Mouse (Mus musculus): ENCODE results near the gene Mb21d2. TPM values are rescaled to one million over a fixed set of nuclear protein-coding genes. Genes with fewer than 3 reads are reported as not detected.
A peak's percentile ranks its signal among the peaks of the same experiment; 100 is the strongest.

The Mb21d2 gene
- polyA plus RNA-seq, 1 experiment from 2014 or later: 5.6 TPM

- no peaks in the 10 kb centered on the region for H3K9me3 ChIP-seq (ENCODE audit: low read length)
- no peak overlapping the region for H3K4me2 ChIP-seq (replicated peaks; ENCODE audit: low read depth, low read length)
- 52% methylated on average over 9 of the region's 9 CpGs for WGBS
- H3K4me3 ChIP-seq (ENCODE audit: low read length): no peak overlapping the region
- no peak overlapping the region for H3K9ac ChIP-seq (replicated peaks; ENCODE audit: low read length)
- no peaks in the 10 kb centered on the region for H3K27me3 ChIP-seq (ENCODE audit: insufficient read depth, low read length)
- H3K4me1 ChIP-seq (ENCODE audit: insufficient read depth, low read length): peaks cover 14% of the 10 kb centered on the region; the same call in 1 of the 2 replicates
- no peak overlapping the region for H3K27ac ChIP-seq (ENCODE audit: low read length)
- H3K36me3 ChIP-seq (ENCODE audit: insufficient read depth, low read length): no peaks in the 10 kb centered on the region
- ATAC-seq (ENCODE audit: low FRiP score, low TSS enrichment): no peak
Observed at GRCm38 (mm10) chr16:28868864-28869263, 60.6 kb downstream of the Mb21d2 start.

- Histone ChIP-seq H3K27me3 (ENCODE audit: insufficient read depth, low read length) (no peaks in the 10 kb centered on the region), H3K9me3 (ENCODE audit: low read length) (no peaks in the 10 kb centered on the region), H3K4me1 (ENCODE audit: insufficient read depth, low read length) (peaks cover 26% of the 10 kb centered on the region), H3K27ac (ENCODE audit: low read length) (no peak overlapping the region), H3K4me2 (replicated peaks; ENCODE audit: low read depth, low read length) (no peak overlapping the region), H3K4me3 (ENCODE audit: low read length) (no peak overlapping the region), H3K9ac (replicated peaks; ENCODE audit: low read length) (no peak overlapping the region), H3K36me3 (ENCODE audit: insufficient read depth, low read length) (no peaks in the 10 kb centered on the region)
- WGBS: 75% methylated on average over 8 of the region's 8 CpGs
- ATAC-seq (ENCODE audit: low FRiP score, low TSS enrichment): no peak
Observed at GRCm38 (mm10) chr16:28866584-28867295, 62.7 kb downstream of the Mb21d2 start.

- 51% methylated on average over 6 of the region's 6 CpGs for WGBS
- H3K9me3 ChIP-seq (ENCODE audit: low read length): no peaks in the 10 kb centered on the region
Observed at GRCm38 (mm10) chr16:28863616-28864015, 65.9 kb downstream of the Mb21d2 start.

GRCm38 (mm10) chr16:28862093-28862492 lies 67.4 kb downstream of the Mb21d2 start:
- no peak overlapping the region for H3K9ac ChIP-seq (replicated peaks; ENCODE audit: low read length)
- no peaks in the 10 kb centered on the region for H3K27me3 ChIP-seq (ENCODE audit: insufficient read depth, low read length)
- peak overlapping the region; percentile 34 for H3K4me2 ChIP-seq (replicated peaks; ENCODE audit: low read depth, low read length)
- WGBS: 10% methylated on average over 7 of the region's 7 CpGs
- H3K9me3 ChIP-seq (ENCODE audit: low read length): no peaks in the 10 kb centered on the region
- no peaks in the 10 kb centered on the region for H3K36me3 ChIP-seq (ENCODE audit: insufficient read depth, low read length)
- ATAC-seq (ENCODE audit: low FRiP score, low TSS enrichment): peak; percentile 63; the same call in 1 of the 2 replicates
- no peak overlapping the region for H3K27ac ChIP-seq (ENCODE audit: low read length)
- no peak overlapping the region for H3K4me3 ChIP-seq (ENCODE audit: low read length)
- H3K4me1 ChIP-seq (ENCODE audit: insufficient read depth, low read length): peaks cover 27% of the 10 kb centered on the region

More at GRCm38 (mm10) chr16:28863616-28864015, 65.9 kb downstream of the Mb21d2 start:
- no peaks in the 10 kb centered on the region for H3K36me3 ChIP-seq (ENCODE audit: insufficient read depth, low read length)
- no peak overlapping the region for H3K27ac ChIP-seq (ENCODE audit: low read length)
- H3K9ac ChIP-seq (replicated peaks; ENCODE audit: low read length): no peak overlapping the region
- H3K27me3 ChIP-seq (ENCODE audit: insufficient read depth, low read length): no peaks in the 10 kb centered on the region
- ATAC-seq (ENCODE audit: low FRiP score, low TSS enrichment): no peak
- H3K4me2 ChIP-seq (replicated peaks; ENCODE audit: low read depth, low read length): no peak overlapping the region
- H3K4me1 ChIP-seq (ENCODE audit: insufficient read depth, low read length): peaks cover 19% of the 10 kb centered on the region
- no peak overlapping the region for H3K4me3 ChIP-seq (ENCODE audit: low read length)

- Histone ChIP-seq H3K27ac (ENCODE audit: low read length) (no peak overlapping the region), H3K27me3 (ENCODE audit: insufficient read depth, low read length) (no peaks in the 10 kb centered on the region), H3K9me3 (ENCODE audit: low read length) (no peaks in the 10 kb centered on the region), H3K4me2 (replicated peaks; ENCODE audit: low read depth, low read length) (no peak overlapping the region), H3K9ac (replicated peaks; ENCODE audit: low read length) (no peak overlapping the region), H3K4me3 (ENCODE audit: low read length) (no peak overlapping the region), H3K4me1 (ENCODE audit: insufficient read depth, low read length) (peaks cover 27% of the 10 kb centered on the region), H3K36me3 (ENCODE audit: insufficient read depth, low read length) (no peaks in the 10 kb centered on the region)
- 66% methylated on average over 7 of the region's 7 CpGs for WGBS
- ATAC-seq (ENCODE audit: low FRiP score, low TSS enrichment): no peak
Observed at GRCm38 (mm10) chr16:28859678-28860077, 69.8 kb downstream of the Mb21d2 start.

GRCm38 (mm10) chr16:28859009-28859288 lies 70.5 kb downstream of the Mb21d2 start:
- WGBS: 71% methylated on average over 7 of the region's 7 CpGs
- peaks cover 27% of the 10 kb centered on the region for H3K4me1 ChIP-seq (ENCODE audit: insufficient read depth, low read length)
- no peaks in the 10 kb centered on the region for H3K36me3 ChIP-seq (ENCODE audit: insufficient read depth, low read length)
- H3K27ac ChIP-seq (ENCODE audit: low read length): 0 out of 2 replicates have a peak overlapping the region, but pooled peaks have one; percentile 8
- H3K4me3 ChIP-seq (ENCODE audit: low read length): no peak overlapping the region
- H3K9me3 ChIP-seq (ENCODE audit: low read length): no peaks in the 10 kb centered on the region
- no peak overlapping the region for H3K9ac ChIP-seq (replicated peaks; ENCODE audit: low read length)
- 0 out of 2 replicates have a peak, but pooled peaks have one; percentile 18 for ATAC-seq (ENCODE audit: low FRiP score, low TSS enrichment)
- no peak overlapping the region for H3K4me2 ChIP-seq (replicated peaks; ENCODE audit: low read depth, low read length)
- no peaks in the 10 kb centered on the region for H3K27me3 ChIP-seq (ENCODE audit: insufficient read depth, low read length)

- ATAC-seq (ENCODE audit: low FRiP score, low TSS enrichment): peak; percentile 77; the same call in 1 of the 2 replicates
- 39% methylated on average over 18 of the region's 18 CpGs for WGBS
Observed at GRCm38 (mm10) chr16:28858210-28859008, 71.1 kb downstream of the Mb21d2 start.

GRCm38 (mm10) chr16:28851409-28851821 lies 78.1 kb downstream of the Mb21d2 start:
- Histone ChIP-seq H3K4me2 (replicated peaks; ENCODE audit: low read depth, low read length) (peak overlapping the region; percentile 45), H3K36me3 (ENCODE audit: insufficient read depth, low read length) (peaks cover 9% of the 10 kb centered on the region; the same call in 1 of the 2 replicates), H3K4me3 (ENCODE audit: low read length) (peak overlapping the region; percentile 23), H3K9me3 (ENCODE audit: low read length) (peaks cover 9% of the 10 kb centered on the region), H3K27ac (ENCODE audit: low read length) (peak overlapping the region; percentile 57), H3K4me1 (ENCODE audit: insufficient read depth, low read length) (peaks cover 24% of the 10 kb centered on the region), H3K27me3 (ENCODE audit: insufficient read depth, low read length) (no peaks in the 10 kb centered on the region), H3K9ac (replicated peaks; ENCODE audit: low read length) (no peak overlapping the region)
- 12% methylated on average over 11 of the region's 11 CpGs for WGBS
- peak; percentile 85 for ATAC-seq (ENCODE audit: low FRiP score, low TSS enrichment)

More at GRCm38 (mm10) chr16:28858210-28859008, 71.1 kb downstream of the Mb21d2 start:
- 0 out of 2 replicates have a peak overlapping the region, but pooled peaks have one; percentile 8 for H3K27ac ChIP-seq (ENCODE audit: low read length)
- H3K9ac ChIP-seq (replicated peaks; ENCODE audit: low read length): no peak overlapping the region
- H3K36me3 ChIP-seq (ENCODE audit: insufficient read depth, low read length): peaks cover 4% of the 10 kb centered on the region; the same call in 1 of the 2 replicates
- peaks cover 27% of the 10 kb centered on the region for H3K4me1 ChIP-seq (ENCODE audit: insufficient read depth, low read length)
- no peaks in the 10 kb centered on the region for H3K9me3 ChIP-seq (ENCODE audit: low read length)
- H3K4me3 ChIP-seq (ENCODE audit: low read length): no peak overlapping the region
- H3K27me3 ChIP-seq (ENCODE audit: insufficient read depth, low read length): no peaks in the 10 kb centered on the region
- 0 out of 2 replicates have a peak overlapping the region, but pooled peaks have one; percentile 9 for H3K4me2 ChIP-seq (replicated peaks; ENCODE audit: low read depth, low read length)

GRCm38 (mm10) chr16:28850881-28851280 lies 78.6 kb downstream of the Mb21d2 start:
- Histone ChIP-seq H3K27ac (ENCODE audit: low read length) (0 out of 2 replicates have a peak overlapping the region, but pooled peaks have one; percentile 36), H3K4me1 (ENCODE audit: insufficient read depth, low read length) (peaks cover 24% of the 10 kb centered on the region), H3K4me2 (replicated peaks; ENCODE audit: low read depth, low read length) (peak overlapping the region; percentile 45), H3K9ac (replicated peaks; ENCODE audit: low read length) (peak overlapping the region; percentile 36; the same call in 1 of the 2 replicates), H3K36me3 (ENCODE audit: insufficient read depth, low read length) (peaks cover 9% of the 10 kb centered on the region; the same call in 1 of the 2 replicates), H3K4me3 (ENCODE audit: low read length) (peak overlapping the region; percentile 23), H3K27me3 (ENCODE audit: insufficient read depth, low read length) (no peaks in the 10 kb centered on the region), H3K9me3 (ENCODE audit: low read length) (peaks cover 9% of the 10 kb centered on the region)
- WGBS: 31% methylated on average over 14 of the region's 14 CpGs
- peak; percentile 71; the same call in 1 of the 2 replicates for ATAC-seq (ENCODE audit: low FRiP score, low TSS enrichment)

All from kidney, embryonic 16.5 days (tissue).